Mouse (Mus musculus) bone marrow macrophage, adult 2 months (primary cell): ENCODE data around the gene Wdr54.

ENCODE experiments used
- CTCF ChIP-seq: IDR thresholded peaks from 2 replicates; pipeline ENCODE4 v1.5.1; 2012; ENCODE audit warnings: low read depth, mild to moderate bottlenecking, low read length, moderate library complexity
- POLR2A ChIP-seq: IDR thresholded peaks from 2 replicates; pipeline ENCODE4 v1.6.1; 2012; ENCODE audit warnings: mild to moderate bottlenecking, low read depth, low read length, borderline replicate concordance

- TF ChIP-seq CTCF, result no peak
- TF ChIP-seq POLR2A, result no peak
Measured at GRCm38 (mm10) chr6:83147280-83147679, 8.9 kb downstream of the Wdr54 start.
